Mouse (Mus musculus) kidney, embryonic 16.5 days (tissue): Measurements from ENCODE around the gene Slc9a6. TPM values are rescaled to one million over a fixed set of nuclear protein-coding genes. Genes with fewer than 3 reads are reported as not detected.
A peak's percentile ranks its signal among the peaks of the same experiment; 100 is the strongest.

Experiments
- ATAC-seq: fragments of 200-750 bp; cut with Nextera tagmentation; 2 replicates; pipeline ENCODE4 v1.8.0; 2017; ENCODE audit warnings: moderate TSS enrichment; ENCODE audit not compliant: low FRiP score, low TSS enrichment
- H3K27ac ChIP-seq: fragments of 300-500 bp; sonication (generic); 2 replicates; pipeline ENCODE4 v1.5.1; 2014; ENCODE audit warnings: low read length
- H3K27me3 ChIP-seq: fragments of 300-500 bp; sonication (generic); 2 replicates; pipeline ENCODE4 v1.6.1; 2014; ENCODE audit warnings: low read length, control low read depth, mixed read lengths; ENCODE audit not compliant: insufficient read depth
- H3K36me3 ChIP-seq: fragments of 300-500 bp; sonication (generic); 2 replicates; pipeline ENCODE4 v1.6.1; 2014; ENCODE audit warnings: low read length, control low read depth, mixed read lengths; ENCODE audit not compliant: insufficient read depth
- H3K4me1 ChIP-seq: fragments of 300-500 bp; sonication (generic); 2 replicates; pipeline ENCODE4 v1.6.1; 2014; ENCODE audit warnings: low read length, control low read depth, mixed read lengths; ENCODE audit not compliant: insufficient read depth
- H3K4me2 ChIP-seq: fragments of 300-500 bp; sonication (generic); replicated peaks from 2 replicates; pipeline ENCODE4 v1.6.1; 2014; ENCODE audit warnings: low read depth, low read length
- H3K4me3 ChIP-seq: fragments of 300-500 bp; sonication (generic); 2 replicates; pipeline ENCODE4 v1.5.1; 2014; ENCODE audit warnings: mild to moderate bottlenecking, low read length
- H3K9ac ChIP-seq: fragments of 300-500 bp; sonication (generic); replicated peaks from 2 replicates; pipeline ENCODE4 v1.6.1; 2014; ENCODE audit warnings: low read length
- H3K9me3 ChIP-seq: fragments of 300-500 bp; sonication (generic); 2 replicates; pipeline ENCODE4 v1.6.1; 2016; ENCODE audit warnings: low read length, control low read depth
- WGBS: fragments of 180-500 bp; shearing (Covaris S2); extraction: QIAGEN DNeasy Blood & Tissue Kit; methylation state at CpG from one replicate; pipeline ENCODE4 v1.1.7; 2014; 5-methylcytosine and 5-hydroxymethylcytosine counted together
- polyA plus RNA-seq: library from polyadenylated mRNA; unstranded; fragments of >200 nt; fragmentation: Nextera tagmentation; extraction: Ambion mirVana; gene quantifications from 2 replicates; pipeline ENCODE4 v1.2.1, GENCODE M21; 2015

Gene Slc9a6
- polyA plus RNA-seq, 1 experiment from 2014 or later, result 13.1 TPM

DNA sequence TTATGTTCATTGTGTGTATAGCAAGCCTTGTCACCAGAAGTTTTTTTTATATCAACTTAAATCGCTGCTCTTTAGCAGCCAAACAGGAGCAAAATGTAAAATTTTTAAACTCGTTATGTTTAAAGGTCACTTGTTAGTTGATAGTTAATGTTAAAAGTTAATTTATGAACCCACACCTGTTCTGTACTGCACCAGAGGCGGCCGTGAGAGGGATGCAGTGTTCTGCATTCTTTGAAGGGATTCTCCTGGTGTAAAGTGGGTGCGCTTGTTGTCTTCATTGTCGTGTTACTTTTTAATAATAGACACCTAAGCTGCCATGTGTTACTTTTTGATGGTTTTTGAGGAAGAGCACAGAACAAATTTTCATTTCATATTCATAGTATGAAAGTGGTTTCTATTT, 52.8 kb downstream of the Slc9a6 start:
- no peaks in the 10 kb centered on the region for H3K36me3 ChIP-seq
- 0 out of 2 replicates have a peak, but pooled peaks cover 3% of the 10 kb centered on the region for H3K4me1 ChIP-seq
- no peak overlapping the region for H3K9ac ChIP-seq
- no peak overlapping the region for H3K4me2 ChIP-seq
- H3K4me3 ChIP-seq, result no peak overlapping the region
- no peak for ATAC-seq
- 78% methylated on average over 6 of the region's 6 CpGs for WGBS
- H3K27me3 ChIP-seq, result no peaks in the 10 kb centered on the region; the same call in 1 of the 2 replicates
- no peak overlapping the region for H3K27ac ChIP-seq
- H3K9me3 ChIP-seq, result no peaks in the 10 kb centered on the region

DNA sequence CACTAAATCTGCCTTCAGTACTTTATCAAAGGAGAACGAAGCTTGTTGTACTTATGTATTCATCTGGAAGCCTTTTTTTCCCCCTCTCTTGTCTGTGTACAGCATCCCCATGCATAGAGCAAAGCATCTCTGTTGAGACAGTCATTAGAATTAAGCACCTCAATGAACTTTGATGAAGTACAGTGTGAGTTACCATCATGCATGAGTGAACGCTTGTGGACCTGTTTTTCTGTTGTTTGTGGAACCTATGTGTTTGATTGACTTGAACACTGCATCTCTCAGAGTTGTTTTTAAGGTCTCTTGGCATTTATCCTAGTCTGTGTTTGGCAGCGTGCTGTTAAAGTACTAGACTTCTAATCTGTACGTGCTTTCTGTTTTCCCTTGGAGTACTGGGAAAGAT, 53.8 kb downstream of the Slc9a6 start:
- no peak overlapping the region for H3K4me3 ChIP-seq
- no peak overlapping the region for H3K9ac ChIP-seq
- H3K9me3 ChIP-seq, result no peaks in the 10 kb centered on the region
- no peak for ATAC-seq
- H3K27ac ChIP-seq, result no peak overlapping the region
- H3K4me2 ChIP-seq, result no peak overlapping the region
- no peaks in the 10 kb centered on the region; the same call in 1 of the 2 replicates for H3K27me3 ChIP-seq
- WGBS, result 70% methylated on average over 4 of the region's 4 CpGs
- no peaks in the 10 kb centered on the region for H3K36me3 ChIP-seq
- H3K4me1 ChIP-seq, result 0 out of 2 replicates have a peak, but pooled peaks cover 3% of the 10 kb centered on the region

DNA sequence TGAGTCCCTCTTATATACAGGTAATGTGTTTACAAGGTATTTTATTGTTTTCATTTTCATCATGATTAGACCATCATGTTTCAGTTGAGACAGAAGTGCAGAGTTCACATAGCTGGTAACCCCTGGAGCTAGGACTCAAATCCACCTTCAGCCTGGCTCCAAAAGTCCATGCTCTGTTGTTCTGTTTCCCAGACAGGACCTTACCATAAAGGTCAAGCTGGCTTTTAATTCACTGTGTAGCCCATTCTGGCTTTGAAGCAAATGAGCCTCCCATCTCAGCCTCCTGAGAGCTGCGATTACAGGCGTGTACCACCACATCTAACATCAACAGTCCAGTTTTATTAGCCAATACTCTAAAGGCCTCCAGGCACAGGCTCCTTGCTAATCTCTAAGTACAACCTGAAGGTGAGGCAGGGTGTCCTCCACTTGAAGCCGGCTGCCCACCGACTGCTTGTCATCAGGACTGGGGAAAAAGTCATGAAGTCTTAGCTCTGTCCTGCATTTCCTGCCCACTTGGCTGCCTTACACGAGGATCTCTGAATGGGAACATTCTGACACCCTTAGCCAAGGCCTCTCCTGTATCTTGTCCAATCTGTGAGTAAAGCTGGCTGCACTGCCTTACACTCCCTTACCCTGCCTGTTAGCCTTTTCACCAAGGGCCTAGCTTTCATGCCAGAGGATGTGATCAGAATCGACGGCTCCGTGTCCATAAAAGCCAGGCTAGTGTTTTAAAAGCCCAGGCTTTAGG, 55.8 kb downstream of the Slc9a6 start:
- Histone ChIP-seq H3K9ac (no peak overlapping the region), H3K4me2 (no peak overlapping the region), H3K27ac (no peak overlapping the region), H3K27me3 (no peaks in the 10 kb centered on the region; the same call in 1 of the 2 replicates), H3K4me1 (0 out of 2 replicates have a peak, but pooled peaks cover 3% of the 10 kb centered on the region), H3K9me3 (no peaks in the 10 kb centered on the region), H3K36me3 (no peaks in the 10 kb centered on the region), H3K4me3 (no peak overlapping the region)
- 78% methylated on average over 8 of the region's 8 CpGs for WGBS
- ATAC-seq, result peak; percentile 43

DNA sequence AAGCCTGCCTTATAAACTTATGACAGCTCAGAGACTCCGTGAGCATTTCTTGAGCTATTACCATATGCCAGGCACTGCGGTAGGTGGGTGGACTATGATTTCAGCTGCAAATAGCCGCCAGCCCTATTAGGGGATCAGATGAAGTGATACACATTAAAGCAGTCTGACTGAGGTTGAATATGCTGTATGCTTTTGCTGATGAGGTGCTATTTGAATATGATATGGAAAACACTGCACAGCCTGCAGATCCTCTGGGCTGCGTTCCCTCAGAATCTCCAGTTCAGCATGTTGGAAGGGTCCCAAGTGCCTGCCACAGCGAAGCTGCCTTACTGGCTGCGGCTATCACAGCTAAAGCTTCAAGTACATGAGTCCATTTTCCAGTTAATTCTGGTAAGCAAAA, 57.7 kb downstream of the Slc9a6 start:
- ATAC-seq, result no peak

DNA sequence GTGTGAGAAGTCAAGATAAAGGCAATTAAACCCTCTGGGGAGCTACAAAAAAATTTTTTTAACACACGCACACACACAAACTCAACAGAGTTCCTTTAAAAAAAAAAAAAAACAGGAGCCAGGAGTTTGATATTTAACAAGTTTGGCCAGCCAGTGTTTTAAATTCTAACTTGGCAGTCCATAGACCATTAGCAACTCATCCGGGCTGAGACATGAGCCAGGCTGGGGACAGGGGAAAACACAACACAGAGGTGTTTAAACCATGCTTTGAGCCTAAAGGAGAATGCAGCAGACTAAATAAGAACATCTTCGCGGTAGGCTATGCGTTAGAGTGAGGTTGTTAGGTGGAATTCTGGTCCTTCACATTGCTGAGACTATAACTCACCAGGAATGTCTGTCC, 58.5 kb downstream of the Slc9a6 start:
- Histone ChIP-seq H3K27me3 (no peaks in the 10 kb centered on the region; the same call in 1 of the 2 replicates), H3K4me3 (no peak overlapping the region), H3K4me1 (0 out of 2 replicates have a peak, but pooled peaks cover 3% of the 10 kb centered on the region), H3K9ac (no peak overlapping the region), H3K4me2 (no peak overlapping the region), H3K9me3 (no peaks in the 10 kb centered on the region), H3K36me3 (no peaks in the 10 kb centered on the region), H3K27ac (peak overlapping the region; percentile 62; the same call in 1 of the 2 replicates)
- 64% methylated on average over 5 of the region's 5 CpGs for WGBS
- ATAC-seq, result peak; percentile 42; the same call in 1 of the 2 replicates

More for the DNA sequence above, 57.7 kb downstream of the Slc9a6 start:
- 69% methylated on average over 6 of the region's 6 CpGs for WGBS
- no peak overlapping the region for H3K4me3 ChIP-seq
- H3K4me1 ChIP-seq, result 0 out of 2 replicates have a peak, but pooled peaks cover 3% of the 10 kb centered on the region
- H3K9ac ChIP-seq, result no peak overlapping the region
- H3K27ac ChIP-seq, result peak overlapping the region; percentile 36; the same call in 1 of the 2 replicates
- no peak overlapping the region for H3K4me2 ChIP-seq
- H3K36me3 ChIP-seq, result no peaks in the 10 kb centered on the region
- H3K9me3 ChIP-seq, result no peaks in the 10 kb centered on the region
- H3K27me3 ChIP-seq, result no peaks in the 10 kb centered on the region; the same call in 1 of the 2 replicates

DNA sequence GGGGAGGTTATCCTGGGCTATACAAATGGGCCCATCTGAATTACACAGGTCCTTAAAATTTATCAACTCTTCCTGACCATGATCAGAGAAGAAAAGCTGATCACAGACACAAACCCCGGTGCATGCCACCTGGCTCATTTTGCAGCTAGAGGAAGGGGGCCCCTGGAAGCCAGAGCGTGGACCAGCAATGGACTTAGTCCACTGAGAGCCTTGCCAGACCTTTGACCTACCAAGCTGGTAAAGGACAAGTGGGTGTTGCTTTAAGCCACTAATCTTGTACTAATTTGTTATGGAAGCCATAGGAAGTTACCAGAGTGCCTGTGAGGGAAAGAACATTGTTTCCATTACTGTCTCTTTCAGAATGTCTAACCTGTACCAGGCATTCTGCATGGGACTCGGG, 58.9 kb downstream of the Slc9a6 start:
- no peaks in the 10 kb centered on the region for H3K36me3 ChIP-seq
- H3K9ac ChIP-seq, result no peak overlapping the region
- H3K27me3 ChIP-seq, result no peaks in the 10 kb centered on the region; the same call in 1 of the 2 replicates
- H3K4me3 ChIP-seq, result no peak overlapping the region
- no peak overlapping the region for H3K4me2 ChIP-seq
- 0 out of 2 replicates have a peak, but pooled peaks cover 3% of the 10 kb centered on the region for H3K4me1 ChIP-seq
- no peak for ATAC-seq
- peak overlapping the region; percentile 62; the same call in 1 of the 2 replicates for H3K27ac ChIP-seq
- H3K9me3 ChIP-seq, result no peaks in the 10 kb centered on the region
- WGBS, result 61% methylated on average over 3 of the region's 3 CpGs

DNA sequence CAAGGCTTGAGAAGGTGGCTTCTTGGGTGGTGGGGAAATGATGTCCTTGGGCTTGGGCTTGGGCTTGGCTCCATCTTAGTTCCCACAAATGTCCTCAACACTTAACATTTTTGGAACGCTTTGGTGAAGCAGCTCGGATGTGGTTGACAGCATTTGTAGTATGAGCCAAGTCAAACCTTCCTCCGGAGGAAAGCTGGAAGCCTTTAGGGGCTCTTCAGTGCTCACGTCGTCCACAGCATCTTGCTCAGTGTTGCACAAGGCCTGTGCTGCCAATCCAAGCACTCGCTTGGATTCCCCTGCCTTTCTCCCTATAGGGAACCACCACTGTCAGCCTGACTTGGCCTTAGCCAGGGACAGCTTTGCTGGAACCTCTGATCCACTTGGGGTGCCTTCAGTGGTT, 66.0 kb downstream of the Slc9a6 start:
- Histone ChIP-seq H3K4me3 (no peak overlapping the region), H3K27ac (no peak overlapping the region), H3K9ac (no peak overlapping the region), H3K27me3 (no peaks in the 10 kb centered on the region), H3K36me3 (no peaks in the 10 kb centered on the region), H3K4me1 (no peaks in the 10 kb centered on the region), H3K4me2 (no peak overlapping the region), H3K9me3 (no peaks in the 10 kb centered on the region)
- WGBS, result 76% methylated on average over 6 of the region's 6 CpGs
- ATAC-seq, result no peak

DNA sequence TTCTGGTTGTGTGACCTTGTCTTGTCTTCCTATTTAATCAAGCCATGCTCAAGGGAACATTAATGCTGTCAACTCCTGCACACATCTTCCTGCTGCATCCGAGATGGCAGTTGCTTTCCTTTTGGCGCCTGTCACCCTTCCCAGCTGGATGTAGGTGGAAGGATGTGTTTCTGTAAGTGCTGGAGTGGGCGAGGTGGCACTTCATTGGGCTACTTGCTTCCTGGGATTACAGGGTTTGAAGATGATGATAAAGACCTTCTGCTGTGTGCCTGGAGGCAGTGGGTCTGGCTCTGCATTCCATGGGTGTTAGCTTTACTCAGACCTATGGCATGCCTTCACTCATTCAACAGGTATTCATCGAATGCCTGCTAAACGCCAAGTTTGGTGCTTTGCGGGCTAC, 68.2 kb downstream of the Slc9a6 start:
- no peaks in the 10 kb centered on the region for H3K9me3 ChIP-seq
- no peak overlapping the region for H3K9ac ChIP-seq
- H3K4me2 ChIP-seq, result no peak overlapping the region
- H3K4me1 ChIP-seq, result no peaks in the 10 kb centered on the region
- no peaks in the 10 kb centered on the region for H3K36me3 ChIP-seq
- WGBS, result 76% methylated on average over 6 of the region's 6 CpGs
- ATAC-seq, result no peak
- H3K27ac ChIP-seq, result no peak overlapping the region
- no peak overlapping the region for H3K4me3 ChIP-seq
- no peaks in the 10 kb centered on the region for H3K27me3 ChIP-seq

DNA sequence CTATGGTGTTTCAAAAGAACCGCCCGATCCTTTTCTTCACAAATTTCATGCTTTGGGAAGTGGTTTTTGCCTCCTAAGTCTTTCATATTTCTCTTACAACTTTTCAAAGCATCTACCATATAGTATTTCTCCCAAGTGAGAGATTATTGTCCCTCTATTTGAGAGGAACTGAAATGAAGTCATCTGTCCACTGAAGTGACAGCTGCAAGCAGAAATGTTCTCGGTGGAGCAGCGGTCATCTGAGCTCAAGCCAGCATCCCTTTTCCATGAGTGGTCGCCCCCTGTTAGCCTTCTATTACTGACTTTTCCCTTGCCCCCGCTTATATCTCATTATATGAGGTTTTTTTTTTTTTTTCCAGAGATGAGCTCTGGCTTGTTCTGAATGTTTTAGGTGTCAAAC, 69.5 kb downstream of the Slc9a6 start:
- no peak overlapping the region for H3K4me3 ChIP-seq
- H3K4me2 ChIP-seq, result no peak overlapping the region
- WGBS, result 60% methylated on average over 6 of the region's 6 CpGs
- H3K9me3 ChIP-seq, result no peaks in the 10 kb centered on the region
- no peaks in the 10 kb centered on the region for H3K4me1 ChIP-seq
- H3K27me3 ChIP-seq, result no peaks in the 10 kb centered on the region
- no peak overlapping the region for H3K27ac ChIP-seq
- ATAC-seq, result no peak
- no peak overlapping the region for H3K9ac ChIP-seq
- no peaks in the 10 kb centered on the region for H3K36me3 ChIP-seq

DNA sequence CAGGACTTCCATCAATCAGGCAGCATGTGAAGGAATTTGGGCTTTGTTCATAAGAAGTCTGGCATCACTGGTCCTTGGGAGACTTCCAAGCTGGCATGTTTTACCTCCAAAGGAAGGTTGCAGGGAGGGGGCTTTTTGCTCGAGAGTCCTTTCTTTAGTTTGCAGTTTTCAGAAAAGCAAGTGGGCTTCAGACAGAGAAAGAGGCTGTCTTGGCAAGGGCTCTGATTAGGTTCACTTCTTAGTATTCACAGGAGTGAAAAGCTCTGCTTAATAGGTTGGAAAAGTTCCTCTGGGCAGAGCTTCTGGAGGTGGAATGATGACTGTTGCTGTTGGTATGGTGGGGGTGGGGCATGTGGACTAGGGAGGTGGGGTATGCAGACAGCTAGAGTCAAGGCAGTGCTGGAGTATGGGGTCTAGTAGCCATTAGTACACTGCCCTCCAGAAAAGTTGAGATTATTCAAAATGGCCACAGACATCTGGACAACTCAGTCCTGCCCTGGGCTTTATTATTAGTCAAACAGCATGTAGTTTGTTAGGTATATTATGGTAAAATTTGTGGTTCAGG, 72.7 kb downstream of the Slc9a6 start:
- Histone ChIP-seq H3K9ac (no peak overlapping the region), H3K27ac (no peak overlapping the region), H3K4me1 (no peaks in the 10 kb centered on the region), H3K27me3 (no peaks in the 10 kb centered on the region), H3K36me3 (no peaks in the 10 kb centered on the region), H3K9me3 (no peaks in the 10 kb centered on the region), H3K4me3 (no peak overlapping the region), H3K4me2 (no peak overlapping the region)
- 69% methylated on average over 1 of the region's 1 CpGs for WGBS
- no peak for ATAC-seq
